Mouse (Mus musculus) cerebellum, adult 11-12 months (tissue): ENCODE measurements around the gene Ano5.

Experiments used
- DNase-seq: peaks from one replicate; pipeline ENCODE4 v3.0.0; 2022

Ano5 gene

DNA sequence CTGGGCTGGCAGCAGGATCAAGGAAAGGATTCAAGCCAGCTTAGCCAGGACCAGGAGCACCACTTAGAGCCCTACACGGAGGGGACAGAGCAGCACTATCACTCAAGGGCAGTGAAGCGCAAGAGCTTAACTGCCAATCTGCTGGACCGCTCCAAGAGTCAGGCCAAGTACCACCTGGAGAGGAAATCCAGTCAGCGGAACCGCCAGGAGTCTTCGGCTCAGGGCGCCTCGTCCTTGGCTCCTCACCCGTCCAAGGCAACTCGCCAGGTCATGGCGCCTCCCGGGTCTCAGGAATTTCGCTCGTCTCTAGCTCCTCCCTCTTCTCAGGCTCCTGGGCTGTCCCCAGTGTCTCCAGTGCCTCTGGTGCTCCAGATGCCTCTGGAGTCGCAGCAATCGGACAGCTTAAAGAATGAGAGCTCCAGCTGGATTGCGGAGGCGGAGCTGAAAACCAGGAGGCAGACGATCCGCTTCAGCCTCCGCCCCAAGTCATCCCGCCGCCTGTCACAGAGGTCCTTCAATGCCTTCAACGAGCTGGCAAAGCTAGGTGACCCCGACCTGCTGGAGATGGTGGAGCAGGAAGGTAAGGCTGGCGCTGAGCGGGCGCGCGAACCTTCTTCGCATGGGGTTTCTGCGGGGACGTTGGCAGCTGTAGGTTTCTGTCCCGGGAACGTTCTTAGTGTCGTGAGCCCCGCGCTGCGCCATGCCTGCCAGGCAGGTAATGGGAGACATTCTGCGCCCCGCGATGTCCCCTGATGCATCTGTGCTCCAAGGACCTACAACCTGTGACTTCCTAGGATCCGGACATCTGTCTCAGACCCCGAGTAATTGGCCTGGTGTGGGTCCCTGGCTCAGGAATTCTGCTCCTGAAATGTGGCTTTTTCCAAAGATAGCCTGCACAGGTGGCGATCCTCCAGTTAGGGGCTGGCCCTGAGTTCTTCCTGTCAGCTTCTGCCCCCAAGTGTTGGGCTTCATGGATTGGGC lies at the start of gene Ano5:
TSS of gene Ano5 (plus strand) at position 359 of the 981 bp plus-strand sequence.
- DNase-seq: peak; percentile 86

DNA sequence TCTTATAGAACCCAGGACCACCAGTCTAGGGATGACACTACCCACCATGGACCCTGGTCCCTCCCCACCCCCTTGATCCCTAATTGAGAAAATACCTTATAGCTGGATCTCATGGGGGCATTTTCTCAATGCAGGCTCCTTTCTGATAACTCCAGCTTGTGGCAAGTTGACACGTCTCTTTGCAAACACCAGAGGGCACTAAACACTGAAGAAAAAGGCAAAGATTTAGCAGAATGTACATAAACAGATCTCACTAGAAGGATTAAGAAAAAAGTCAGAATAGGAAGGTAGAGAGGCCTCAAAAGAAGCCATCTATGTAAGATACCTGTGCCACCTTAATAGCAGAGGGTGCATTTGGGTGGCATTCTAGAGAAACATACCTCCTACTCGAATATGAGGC lies 11.4 kb upstream of the Ano5 start:
- DNase-seq: no peak

DNA sequence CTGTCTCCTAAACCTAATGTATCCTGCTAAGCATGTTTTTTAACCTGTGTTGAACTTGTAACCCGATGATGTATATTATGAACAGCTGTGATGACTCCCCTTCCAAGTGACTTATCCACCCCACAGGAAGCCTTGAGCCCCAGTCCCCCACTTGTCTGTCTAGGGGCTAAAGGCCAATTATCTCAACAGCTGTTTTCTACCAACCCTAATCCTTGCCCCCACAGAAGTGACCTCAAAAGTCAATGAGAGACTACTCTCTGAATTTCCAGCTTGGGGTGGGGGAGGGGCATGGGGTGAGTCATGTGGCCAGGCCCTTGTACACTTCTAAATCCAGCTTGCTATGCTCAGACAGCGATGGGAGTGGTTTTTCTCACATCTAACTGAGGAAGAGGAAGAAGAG lies 6.9 kb upstream of the Ano5 start:
- no peak for DNase-seq

DNA sequence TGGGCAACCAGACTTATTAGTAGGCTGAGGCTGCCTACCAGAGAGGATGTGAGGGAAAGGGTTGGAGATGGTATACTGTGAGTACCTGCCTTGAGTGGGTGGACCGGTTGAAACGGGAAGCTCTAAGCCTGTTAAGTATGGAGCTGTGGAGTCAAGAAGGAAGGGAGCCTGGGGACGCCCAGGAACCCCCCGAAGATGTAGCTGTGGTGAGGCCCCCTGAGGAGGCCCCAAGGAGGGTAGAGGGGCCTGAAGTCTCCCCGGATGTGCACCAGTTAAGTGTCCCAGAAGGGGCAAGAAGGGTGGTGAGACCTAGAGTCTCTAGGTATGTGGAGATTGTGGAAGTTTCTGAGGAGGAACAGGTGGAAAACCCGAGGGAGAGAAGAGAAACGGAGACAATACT lies 682 bp upstream of the Ano5 start:
- no peak for DNase-seq

DNA sequence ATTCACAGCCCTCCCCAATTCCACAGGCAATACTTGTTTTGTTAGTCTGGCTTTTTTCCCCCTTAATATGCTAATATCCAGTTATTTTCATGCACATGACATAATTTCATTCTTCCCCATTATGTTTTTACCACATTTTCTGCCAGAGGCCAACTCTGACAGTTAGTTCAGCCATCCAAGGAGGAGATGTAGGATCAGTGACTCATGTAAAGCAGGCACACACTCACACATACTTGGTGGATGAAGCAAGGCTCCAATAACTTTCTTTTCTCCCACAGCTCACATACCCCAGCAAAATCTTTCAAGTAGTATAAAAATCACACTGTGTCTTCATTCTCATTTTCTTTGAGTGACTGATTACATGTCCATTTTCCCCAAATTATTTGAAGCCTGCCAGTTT lies 28.5 kb downstream of the Ano5 start:
- DNase-seq: no peak

DNA sequence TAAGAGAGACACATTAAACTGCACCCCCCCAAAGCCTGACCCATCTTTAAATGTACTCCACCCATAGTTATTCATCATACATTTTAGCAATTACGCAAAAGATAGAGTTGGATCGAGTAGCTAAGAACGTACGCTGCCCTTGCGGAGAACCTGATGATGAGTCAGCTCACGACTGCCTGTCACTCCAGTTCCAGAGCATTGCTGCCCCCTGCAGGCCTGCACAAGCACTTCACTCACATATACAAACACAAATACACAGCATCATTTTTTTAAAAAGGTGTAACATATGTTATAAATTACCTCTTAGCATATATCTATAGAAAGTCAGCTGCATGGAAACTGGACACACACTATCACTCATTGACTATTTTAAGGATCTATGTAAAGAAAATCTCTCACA lies 29.9 kb downstream of the Ano5 start:
- peak; percentile 21 for DNase-seq

DNA sequence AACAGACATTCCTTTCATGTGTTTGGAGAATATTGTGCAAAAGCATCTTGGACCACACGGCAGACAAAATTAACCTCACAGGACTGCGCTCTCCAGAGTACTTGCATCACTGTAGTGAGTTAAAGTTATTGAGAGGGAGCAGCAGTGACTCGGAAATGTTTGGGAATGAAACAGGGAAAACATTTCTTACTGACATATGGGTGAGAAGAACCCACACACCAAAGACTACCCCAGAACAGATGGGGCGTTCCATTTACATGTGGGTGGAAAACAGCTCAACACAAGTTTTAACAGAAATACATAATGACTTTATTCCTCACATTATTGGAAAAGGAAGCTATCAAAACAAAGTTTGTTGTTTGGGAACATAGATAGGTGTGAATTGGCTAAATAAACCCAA lies 89.2 kb downstream of the Ano5 start:
- DNase-seq: no peak

DNA sequence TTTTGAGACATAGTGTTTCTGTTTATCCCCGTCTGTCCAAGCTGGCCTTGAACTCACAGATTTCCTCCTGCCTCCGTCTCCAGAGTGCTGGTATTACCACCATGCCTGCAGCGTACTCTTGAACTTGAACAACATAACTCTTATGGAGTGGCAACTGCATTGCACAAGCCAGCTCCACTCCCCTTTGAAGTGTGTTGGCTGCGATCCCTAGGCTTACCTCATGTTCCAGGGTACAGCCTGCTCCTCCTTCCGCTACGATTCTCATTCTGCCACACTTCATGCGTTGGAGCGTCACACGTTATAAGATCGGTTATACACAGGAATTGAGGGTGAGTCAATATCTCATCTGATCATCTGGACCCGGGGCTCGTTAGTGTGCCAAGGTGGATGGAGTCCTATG lies 92.9 kb downstream of the Ano5 start:
- DNase-seq: no peak

DNA sequence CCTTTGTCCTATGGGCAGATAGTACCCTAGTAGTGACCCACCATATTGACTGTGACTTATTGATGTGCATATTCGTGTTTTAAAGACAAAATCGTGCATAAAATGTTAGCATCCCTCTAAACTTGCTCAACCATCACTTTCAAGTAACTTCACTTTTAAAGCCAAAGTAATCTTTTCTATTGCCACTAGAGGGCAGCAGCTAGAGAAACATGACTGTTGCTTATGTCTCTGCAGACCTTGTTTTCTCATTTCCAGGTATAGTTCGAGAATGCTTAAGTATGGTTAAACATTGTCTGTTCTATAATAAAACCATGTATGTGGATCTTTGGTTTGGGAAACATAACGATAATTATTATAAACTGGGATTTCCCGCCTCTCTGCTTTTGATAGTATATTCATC lies 103.6 kb downstream of the Ano5 start:
- DNase-seq: no peak

DNA sequence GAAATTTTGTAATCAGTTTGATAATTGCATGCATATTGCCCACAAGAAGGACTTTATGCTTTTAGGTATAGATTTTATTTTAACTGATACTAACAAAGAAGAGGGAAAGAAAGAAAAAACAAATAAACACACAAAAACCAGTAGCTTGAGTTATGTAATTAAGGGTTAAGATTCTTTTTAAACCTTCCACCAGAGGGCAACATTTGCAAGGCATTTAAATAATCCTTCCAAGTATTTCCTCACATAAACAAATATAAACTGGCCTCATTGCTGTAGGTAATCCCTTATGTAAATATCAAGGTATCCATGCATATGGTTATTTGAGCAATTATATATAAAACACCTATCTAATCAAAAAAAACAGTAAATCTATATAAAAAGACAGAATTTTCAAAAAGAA lies 107.1 kb downstream of the Ano5 start:
- DNase-seq: no peak

DNA sequence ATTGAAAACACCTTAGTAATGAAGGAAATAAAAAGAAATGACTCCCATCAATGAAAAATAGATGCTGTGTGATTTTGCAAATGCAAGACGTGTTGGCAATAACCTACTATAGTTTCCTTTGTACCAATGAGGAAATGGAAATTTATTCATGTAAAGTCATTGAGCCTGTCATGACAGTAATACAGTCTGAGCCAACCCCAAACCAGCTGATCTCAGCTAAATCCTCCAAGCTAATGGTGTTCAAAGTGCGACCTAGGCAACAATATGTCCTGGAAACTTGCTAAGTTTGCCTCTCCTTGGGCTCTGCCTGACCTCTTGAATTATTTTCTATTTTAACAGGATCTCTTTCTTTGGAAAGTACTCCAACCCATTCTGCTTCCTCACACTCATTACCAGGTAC lies 107.6 kb downstream of the Ano5 start:
- no peak for DNase-seq

DNA sequence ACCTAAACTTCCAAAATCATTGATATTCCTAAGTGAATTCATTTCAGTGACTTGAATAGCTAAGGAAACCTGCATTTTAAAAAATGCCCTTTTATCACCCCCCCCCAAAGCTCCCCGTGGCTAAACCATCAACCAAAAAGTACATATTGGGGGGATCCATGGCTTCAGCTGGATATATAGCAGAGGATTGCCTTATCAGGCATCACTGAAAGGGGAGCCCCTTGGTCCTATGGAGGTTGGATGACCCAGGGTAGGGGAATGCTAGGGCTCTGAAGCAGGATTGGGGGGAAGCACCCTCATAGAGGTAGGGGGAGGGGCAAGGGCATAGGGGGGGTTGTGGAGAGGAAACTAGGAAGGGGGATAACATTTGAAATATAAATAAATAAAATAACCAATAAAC lies 109.1 kb downstream of the Ano5 start:
- no peak for DNase-seq

DNA sequence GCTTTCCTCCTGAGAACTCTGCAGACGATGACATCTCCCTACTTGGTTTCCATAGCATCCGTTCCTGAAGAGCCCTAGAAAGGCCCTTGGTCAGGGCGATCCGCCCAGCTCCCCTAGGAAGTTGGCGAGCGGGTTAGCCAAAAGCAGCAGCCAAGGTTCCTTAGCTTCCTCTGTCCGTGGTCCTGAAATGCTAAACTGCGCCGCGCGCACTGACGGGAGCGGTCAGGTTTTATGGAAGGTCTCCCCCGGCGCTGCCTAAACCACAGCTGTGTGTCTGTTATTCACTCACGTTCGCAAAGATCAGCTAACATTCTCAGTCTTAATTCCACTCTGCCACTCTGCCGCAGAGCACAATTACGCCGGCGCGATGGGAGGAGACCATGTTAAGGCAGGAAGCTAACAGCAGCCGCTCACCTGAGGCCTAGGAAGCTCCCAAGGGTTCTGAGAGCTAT lies 110.9 kb downstream of the Ano5 start, which contains the start of gene Slc17a6:
TSS of gene Slc17a6 (plus strand) at position 313 of the 452 bp plus-strand sequence.
- DNase-seq: peak; percentile 24

DNA sequence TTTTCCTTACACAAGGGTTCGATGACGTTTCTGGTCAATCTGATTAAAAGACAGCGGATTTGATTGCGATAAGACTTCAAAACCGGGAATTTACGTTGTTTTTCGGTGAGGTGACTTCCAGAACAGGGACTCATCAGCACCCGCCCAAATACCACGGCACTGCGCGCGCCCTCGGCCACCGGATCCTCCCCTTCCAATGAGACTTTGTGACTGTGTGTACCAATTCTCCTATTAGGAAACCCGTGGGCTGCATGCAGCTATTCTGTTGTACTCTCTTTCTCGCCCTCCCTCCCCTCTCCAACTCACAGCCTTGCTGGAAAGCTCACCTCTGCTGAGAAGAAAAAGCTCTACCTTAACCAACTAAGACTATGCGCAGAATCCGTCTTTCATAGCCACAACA lies 111.4 kb downstream of the Ano5 start:
- DNase-seq: no peak

DNA sequence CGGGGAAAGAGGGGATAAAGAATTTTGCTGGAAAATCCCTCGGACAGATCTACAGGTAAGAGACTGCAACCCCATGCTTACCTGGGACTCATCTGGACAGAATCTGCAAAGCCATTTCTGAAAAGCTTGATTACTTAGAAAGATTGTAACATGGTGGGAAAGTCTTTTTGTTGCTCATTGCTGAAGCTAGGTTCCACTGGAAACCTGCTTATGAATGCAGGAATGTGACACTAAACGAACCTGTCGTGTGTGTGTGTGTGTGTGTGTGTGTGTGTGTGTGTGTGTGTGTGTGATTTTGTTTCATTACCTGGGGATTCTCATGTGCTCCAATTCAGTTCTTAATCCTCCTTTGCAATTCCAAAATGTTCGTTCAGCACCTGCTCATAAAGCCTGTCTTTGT lies 111.8 kb downstream of the Ano5 start:
- no peak for DNase-seq

DNA sequence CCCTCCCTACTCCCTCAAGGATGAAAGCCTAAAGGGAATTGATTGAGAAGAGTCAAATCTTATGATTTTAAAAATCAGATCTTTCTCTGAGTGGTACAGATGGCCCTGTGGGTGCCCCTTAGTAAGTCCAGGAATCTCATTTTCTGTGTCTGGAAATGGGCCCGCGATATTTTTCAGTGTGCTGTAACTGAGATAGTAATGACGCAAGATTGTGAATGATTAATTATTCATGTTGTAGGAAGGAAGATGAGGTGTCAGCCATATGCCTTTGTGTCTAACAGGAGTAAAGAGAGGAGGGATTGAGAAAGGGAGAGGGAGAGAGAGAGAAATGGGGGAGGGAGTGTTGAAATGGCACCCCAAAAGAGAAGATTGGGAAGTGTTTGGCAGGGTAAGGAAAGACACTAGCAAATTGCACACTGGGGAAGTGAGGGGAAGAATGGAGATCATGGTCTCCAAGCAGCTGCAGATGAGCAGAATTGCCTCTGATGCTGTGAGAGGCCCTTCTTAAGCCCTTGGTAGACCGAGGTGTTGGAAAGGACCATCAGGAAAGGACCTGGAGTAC lies 113.6 kb downstream of the Ano5 start:
- no peak for DNase-seq

DNA sequence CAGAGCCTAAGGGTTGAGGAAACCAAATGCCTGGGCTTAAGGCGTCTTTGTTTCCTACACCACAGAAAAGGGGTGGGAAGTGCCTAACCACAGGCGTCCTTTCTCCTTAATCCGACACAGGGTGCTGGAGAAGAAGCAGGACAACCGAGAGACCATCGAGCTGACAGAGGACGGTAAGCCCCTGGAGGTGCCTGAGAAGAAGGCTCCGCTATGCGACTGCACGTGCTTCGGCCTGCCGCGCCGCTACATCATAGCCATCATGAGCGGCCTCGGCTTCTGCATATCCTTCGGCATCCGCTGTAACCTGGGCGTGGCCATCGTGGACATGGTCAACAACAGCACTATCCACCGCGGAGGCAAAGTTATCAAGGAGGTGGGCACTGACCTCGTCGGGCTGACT lies 114.3 kb downstream of the Ano5 start:
- no peak for DNase-seq

DNA sequence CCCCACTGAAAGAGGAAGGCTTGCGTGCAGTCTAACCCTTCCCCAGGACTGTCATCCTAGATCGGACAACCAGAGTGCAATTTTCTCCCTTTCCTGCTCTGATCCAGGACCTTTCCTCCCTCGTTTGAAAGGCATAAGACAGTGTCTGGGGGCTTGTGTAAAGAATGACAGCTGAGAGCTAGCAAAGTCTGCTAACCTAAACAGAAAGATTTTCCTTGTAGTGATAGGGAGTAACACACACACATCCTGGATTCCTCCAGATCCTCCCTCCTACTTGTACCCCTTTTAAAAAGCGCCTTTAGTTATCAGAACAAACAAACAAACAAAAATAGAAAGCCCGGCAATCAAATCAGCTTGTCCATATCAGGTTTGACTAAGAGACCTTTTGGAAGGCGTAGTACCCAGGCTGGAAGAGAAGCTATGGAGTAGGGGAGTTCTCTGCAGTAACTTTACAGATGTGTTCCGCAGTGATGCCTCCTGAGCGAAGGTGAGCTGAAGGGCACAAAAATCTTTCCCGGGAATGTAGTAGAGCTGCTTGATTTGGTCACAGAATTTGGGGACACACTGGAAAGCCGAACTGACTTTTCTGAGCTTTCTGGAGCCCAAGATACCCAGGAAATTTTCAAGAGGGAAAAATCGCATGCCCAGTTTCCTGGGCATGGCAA lies 114.9 kb downstream of the Ano5 start:
- no peak for DNase-seq

DNA sequence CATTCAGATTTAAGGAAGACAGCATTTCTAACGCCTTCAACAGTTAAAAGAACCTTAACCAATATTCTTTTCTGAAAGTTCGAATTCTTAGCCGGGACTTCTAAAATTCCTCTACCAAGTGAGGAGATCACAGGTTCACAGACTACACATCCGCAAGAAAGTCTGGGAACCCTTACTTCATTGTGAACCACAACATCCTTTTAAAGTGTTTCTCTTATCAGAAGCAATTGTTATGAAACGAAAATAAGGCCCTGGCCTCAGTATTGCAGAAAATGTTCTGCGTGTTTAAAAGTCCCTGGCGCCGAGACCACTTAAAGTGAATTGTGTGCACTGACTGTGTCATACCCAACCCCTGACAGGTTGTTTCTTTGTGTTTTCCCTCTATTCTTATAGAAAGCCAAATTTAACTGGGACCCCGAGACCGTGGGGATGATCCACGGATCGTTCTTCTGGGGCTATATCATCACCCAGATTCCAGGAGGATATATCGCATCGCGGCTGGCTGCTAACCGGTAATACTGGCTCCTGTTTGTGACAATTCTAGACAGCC lies 115.7 kb downstream of the Ano5 start:
- DNase-seq: no peak

DNA sequence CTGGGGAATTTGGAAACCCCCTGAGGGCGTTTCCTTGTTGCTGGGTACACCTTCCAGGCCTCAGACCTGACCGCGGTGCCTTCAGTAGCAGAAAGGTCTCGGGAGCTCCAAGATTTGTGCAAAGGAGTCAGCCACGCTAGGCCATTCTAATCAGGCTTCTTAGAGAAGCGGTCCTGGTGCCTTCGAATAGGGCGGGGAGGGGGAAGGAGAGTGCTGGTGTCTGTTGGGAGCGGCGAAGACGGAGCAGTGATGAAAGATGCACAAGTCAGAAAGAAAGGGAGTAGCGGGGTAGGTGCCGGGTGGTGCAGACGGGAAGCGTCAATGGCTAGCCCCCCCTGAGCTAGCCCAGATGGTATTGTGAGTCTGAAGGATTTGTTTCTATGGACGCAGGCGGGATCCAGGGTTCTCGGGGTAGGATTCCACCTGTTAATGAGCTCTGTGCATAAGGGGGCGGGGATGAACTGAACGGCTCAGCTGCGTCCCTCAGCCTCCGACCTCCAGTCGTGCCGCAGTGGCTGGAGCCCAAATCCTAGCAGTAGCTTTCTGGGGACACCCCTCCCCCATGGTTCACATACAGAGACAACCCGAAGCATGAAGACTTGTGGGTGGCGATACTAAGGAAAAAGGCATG lies 116.3 kb downstream of the Ano5 start:
- no peak for DNase-seq

DNA sequence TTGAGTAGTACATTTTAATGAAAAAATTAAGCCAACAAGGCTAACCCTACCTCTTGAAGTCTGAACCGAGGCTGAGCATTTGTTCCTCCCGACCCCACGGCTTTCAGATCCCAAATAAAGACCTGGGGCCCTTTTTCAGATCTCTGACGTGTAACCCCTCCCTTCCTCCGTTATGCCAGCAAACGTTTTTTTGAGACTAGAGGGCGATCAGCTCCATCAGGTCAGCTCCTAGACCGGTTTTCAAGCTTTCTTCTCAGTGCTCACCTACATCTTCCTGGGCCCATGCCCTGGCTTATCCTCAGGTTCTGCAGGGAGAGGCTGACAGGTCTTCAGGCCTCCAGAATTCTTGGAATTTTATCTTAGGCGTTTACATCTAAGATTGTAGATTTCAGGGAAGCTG lies 116.8 kb downstream of the Ano5 start:
- DNase-seq: no peak

DNA sequence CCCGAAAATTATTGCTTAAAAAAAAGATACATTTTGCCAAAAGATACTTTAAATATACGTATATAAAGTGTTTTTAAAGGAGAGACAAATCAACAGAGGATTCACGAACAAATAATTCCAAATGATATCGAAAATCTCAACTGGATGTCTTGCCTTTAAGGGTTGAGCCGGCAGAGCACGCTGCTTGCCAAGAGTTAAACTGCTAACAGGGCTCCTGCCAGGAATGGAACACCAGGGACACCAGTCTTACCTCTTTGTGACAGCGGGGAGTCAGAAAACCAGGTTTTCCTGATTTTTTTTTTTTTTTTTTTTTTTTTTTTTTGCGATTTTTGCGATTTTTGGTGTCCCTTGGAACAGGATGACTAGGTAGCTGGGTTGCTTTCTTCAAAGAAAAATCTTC lies 117.5 kb downstream of the Ano5 start:
- no peak for DNase-seq

DNA sequence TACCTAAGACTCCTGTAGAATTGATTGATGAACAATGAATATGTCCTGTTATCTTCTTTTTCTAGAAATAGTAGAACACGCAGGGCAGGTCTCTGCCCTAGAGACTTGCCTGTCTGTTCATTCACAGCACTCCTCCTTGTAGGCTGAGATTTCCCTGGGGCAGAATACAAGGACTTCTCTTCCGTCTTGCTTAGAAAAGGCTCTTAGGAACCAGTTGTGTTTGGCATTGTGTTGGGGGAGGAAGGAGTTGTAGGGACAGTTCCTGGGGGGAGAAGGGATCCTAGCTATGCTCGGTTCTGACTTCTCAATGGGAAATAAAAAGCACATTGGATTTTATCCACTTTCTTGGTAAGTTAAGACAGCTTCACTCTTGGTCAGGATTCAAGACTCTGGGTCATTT lies 118.4 kb downstream of the Ano5 start:
- no peak for DNase-seq
